Mouse (Mus musculus) neural tube, embryonic 14.5 days (tissue): ENCODE results near the gene Dera. TPM values are rescaled to one million over a fixed set of nuclear protein-coding genes. Genes with fewer than 3 reads are reported as not detected.

ENCODE experiments used
- ATAC-seq: fragments of 200-750 bp; cut with Nextera tagmentation; 2 replicates; pipeline ENCODE4 v1.8.0; 2017; ENCODE audit warnings: low read depth, mild to moderate bottlenecking, moderate TSS enrichment, moderate library complexity
- H3K27ac ChIP-seq: fragments of 300-500 bp; sonication (generic); 2 replicates; pipeline ENCODE4 v1.5.1; 2014; ENCODE audit warnings: low read depth, mild to moderate bottlenecking, control low read depth, low read length, moderate library complexity, mixed read lengths
- H3K27me3 ChIP-seq: fragments of 300-500 bp; sonication (generic); 2 replicates; pipeline ENCODE4 v1.6.1; 2014; ENCODE audit warnings: low read length; ENCODE audit not compliant: control insufficient read depth, insufficient read depth
- H3K36me3 ChIP-seq: fragments of 300-500 bp; sonication (generic); 2 replicates; pipeline ENCODE4 v1.6.1; 2014; ENCODE audit warnings: low read length, mixed read lengths; ENCODE audit not compliant: control insufficient read depth, insufficient read depth
- H3K4me1 ChIP-seq: fragments of 300-500 bp; sonication (generic); 2 replicates; pipeline ENCODE4 v1.6.1; 2014; ENCODE audit warnings: low read length; ENCODE audit not compliant: control insufficient read depth, insufficient read depth
- H3K4me2 ChIP-seq: fragments of 300-500 bp; sonication (generic); 2 replicates; pipeline ENCODE4 v1.6.1; 2014; ENCODE audit warnings: mild to moderate bottlenecking, low read depth, low read length, control low read depth
- H3K4me3 ChIP-seq: fragments of 300-500 bp; sonication (generic); 2 replicates; pipeline ENCODE4 v1.5.1; 2014; ENCODE audit warnings: low read depth, low read length, control low read depth, mixed read lengths
- H3K9ac ChIP-seq: fragments of 300-500 bp; sonication (generic); replicated peaks from 2 replicates; pipeline ENCODE4 v1.6.1; 2014; ENCODE audit warnings: low read depth, mild to moderate bottlenecking, control low read depth, low read length, mixed read lengths
- H3K9me3 ChIP-seq: fragments of 300-500 bp; sonication (generic); 2 replicates; pipeline ENCODE4 v1.6.1; 2016; ENCODE audit warnings: low read length; ENCODE audit not compliant: control insufficient read depth
- WGBS: fragments of 180-500 bp; shearing (Covaris S2); extraction: QIAGEN DNeasy Blood & Tissue Kit; methylation state at CpG from one replicate; pipeline ENCODE4 v1.1.7; 2014; 5-methylcytosine and 5-hydroxymethylcytosine counted together
- polyA plus RNA-seq: library from polyadenylated mRNA; unstranded; fragments of >200 nt; fragmentation: Nextera tagmentation; extraction: Ambion mirVana; gene quantifications from 2 replicates; pipeline ENCODE4 v1.2.1, GENCODE M21; 2014

Gene Dera
- polyA plus RNA-seq, 1 experiment from 2014 or later, result 9.4 TPM

- Histone ChIP-seq H3K9ac (no peak overlapping the region), H3K36me3 (no peaks in the 10 kb centered on the region), H3K9me3 (no peaks in the 10 kb centered on the region), H3K4me2 (no peak overlapping the region), H3K4me3 (no peak overlapping the region), H3K4me1 (no peaks in the 10 kb centered on the region), H3K27ac (no peak overlapping the region), H3K27me3 (no peaks in the 10 kb centered on the region)
- no peak for ATAC-seq
Measured at GRCm38 (mm10) chr6:137897671-137898070, 143.3 kb downstream of the Dera start.

- H3K27ac ChIP-seq, result no peak overlapping the region
- no peak for ATAC-seq
- no peak overlapping the region for H3K9ac ChIP-seq
- WGBS, result 92% methylated on average over 5 of the region's 5 CpGs
- no peaks in the 10 kb centered on the region for H3K4me1 ChIP-seq
- H3K36me3 ChIP-seq, result no peaks in the 10 kb centered on the region
- no peak overlapping the region for H3K4me2 ChIP-seq
- H3K4me3 ChIP-seq, result no peak overlapping the region
- no peaks in the 10 kb centered on the region for H3K9me3 ChIP-seq
- H3K27me3 ChIP-seq, result no peaks in the 10 kb centered on the region
Measured at GRCm38 (mm10) chr6:137901255-137901654, 146.9 kb downstream of the Dera start.

Other genes with a start within 250 kb of the Dera start
- gene Eps8, start 99.7 kb upstream of the Dera start, polyA plus RNA-seq, result 16.1 and 24.9 TPM in 2 replicates
- gene Strap, start 19.5 kb upstream of the Dera start, polyA plus RNA-seq, result 172 and 190 TPM in 2 replicates